Mouse (Mus musculus): Measurements from ENCODE around the gene Fgf11.

The Fgf11 gene

DNA sequence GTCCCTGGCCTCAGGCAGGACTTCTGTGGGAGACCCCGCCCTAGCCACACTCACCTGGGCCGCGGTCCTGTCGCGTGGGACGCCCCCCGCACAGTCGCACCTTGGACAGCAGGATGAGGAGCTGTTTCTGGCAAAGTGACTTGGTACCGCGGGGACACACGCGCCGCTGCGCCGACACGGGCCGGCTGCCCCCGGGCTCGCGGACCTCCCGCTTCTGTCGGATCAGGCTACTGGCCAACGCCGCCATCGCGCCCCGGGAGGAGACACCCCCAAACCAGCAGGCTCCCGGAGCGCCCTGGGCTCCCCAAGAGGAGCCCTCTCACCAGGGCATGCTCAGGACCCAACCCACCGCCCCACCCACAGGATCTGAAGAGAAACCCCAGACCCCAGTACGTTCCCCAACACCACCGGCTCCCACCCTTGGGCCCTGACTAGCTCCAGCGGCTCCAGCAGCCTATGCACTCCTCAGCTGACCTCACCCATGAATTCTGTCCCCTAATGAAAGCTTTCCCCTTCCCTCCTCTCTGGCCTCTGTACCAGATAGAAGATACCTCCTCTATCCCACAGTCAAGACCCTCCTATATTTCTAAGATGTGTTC, at the start of gene Fgf11:
Gene Fgf11 (minus strand): TSS at position 479 of the 599 bp plus-strand sequence.
- no peak for DNase-seq (ENCODE audit: low read depth, low spot score)

DNA sequence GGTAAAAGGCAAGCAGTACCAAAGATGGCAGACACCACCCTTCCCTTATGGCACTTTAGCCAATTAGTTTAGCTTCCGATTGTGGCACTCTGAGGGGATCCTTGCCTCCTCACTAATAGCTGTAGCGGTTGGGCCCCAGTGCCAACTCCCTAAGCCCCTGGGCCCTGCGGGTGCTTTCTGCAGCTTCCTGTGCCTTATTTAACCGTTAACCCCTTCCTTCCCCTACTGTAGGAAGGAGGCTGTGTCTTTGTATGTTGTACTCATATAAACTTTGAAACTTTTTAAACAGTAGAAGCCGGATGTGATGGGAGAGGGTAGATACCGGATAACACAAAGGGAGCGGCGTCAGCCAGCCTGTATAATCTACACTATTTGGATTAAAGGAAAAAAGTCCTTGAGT, 49.1 kb upstream of the Fgf11 start:
- DNase-seq (ENCODE audit: low read depth, low spot score) = no peak

DNA sequence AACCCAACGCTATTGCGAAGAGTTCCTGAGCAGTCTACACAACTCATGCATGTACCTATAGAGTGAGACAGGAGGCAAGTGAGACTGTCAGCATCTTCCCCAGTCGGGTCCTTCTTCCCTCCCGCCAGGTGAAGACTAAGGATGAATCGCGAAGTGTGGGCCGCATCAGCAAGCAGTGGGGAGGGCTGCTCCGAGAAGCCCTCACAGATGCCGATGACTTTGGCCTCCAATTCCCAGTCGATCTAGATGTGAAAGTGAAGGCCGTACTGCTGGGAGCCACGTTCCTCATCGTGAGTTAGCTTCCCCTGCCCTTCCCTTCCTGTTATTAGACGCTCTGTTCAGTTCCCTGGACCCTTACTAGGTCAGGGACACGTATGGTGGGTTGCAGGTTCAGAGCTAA, 48.2 kb upstream of the Fgf11 start:
- no peak for DNase-seq (ENCODE audit: low read depth, low spot score)

DNA sequence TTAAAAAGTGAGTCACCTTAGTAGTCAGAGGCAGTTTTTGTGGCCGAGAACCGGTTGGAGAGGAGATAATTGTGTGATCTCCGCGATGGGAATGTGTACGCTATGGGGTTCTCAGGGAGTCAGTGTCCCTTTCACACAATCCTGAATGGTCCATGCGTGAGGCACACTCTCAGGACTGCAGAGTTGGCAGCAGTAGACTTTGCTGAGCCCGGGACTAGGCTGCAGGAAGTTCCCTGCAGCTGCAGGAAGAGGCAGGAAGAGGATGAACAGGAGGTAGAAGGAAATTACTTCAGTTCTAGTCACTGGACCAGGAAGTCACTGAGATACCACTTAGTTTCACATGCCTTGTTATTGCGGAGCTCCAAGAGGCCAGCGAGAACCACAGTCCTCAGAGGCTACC, 47.5 kb upstream of the Fgf11 start:
- DNase-seq (ENCODE audit: low read depth, low spot score) = no peak

DNA sequence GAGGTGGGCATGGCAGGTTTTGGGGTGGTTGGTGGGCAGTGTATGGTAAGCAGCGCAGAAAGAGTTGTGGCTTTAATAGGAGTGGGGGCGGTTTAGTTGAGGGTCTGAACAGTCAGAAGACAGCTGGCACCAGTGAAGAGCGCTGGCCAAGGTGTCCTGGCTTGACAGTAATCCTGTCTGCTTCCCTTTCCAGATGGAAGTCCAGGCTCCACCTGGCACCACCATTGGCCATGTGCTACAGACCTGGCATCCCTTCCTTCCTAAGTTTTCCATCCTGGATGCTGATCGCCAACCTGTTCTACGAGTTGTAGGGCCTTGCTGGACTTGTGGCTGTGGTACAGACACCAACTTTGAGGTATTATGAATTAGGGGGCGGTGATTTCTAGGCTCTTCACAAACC, 46.4 kb upstream of the Fgf11 start:
- no peak for DNase-seq (ENCODE audit: low read depth, low spot score)

DNA sequence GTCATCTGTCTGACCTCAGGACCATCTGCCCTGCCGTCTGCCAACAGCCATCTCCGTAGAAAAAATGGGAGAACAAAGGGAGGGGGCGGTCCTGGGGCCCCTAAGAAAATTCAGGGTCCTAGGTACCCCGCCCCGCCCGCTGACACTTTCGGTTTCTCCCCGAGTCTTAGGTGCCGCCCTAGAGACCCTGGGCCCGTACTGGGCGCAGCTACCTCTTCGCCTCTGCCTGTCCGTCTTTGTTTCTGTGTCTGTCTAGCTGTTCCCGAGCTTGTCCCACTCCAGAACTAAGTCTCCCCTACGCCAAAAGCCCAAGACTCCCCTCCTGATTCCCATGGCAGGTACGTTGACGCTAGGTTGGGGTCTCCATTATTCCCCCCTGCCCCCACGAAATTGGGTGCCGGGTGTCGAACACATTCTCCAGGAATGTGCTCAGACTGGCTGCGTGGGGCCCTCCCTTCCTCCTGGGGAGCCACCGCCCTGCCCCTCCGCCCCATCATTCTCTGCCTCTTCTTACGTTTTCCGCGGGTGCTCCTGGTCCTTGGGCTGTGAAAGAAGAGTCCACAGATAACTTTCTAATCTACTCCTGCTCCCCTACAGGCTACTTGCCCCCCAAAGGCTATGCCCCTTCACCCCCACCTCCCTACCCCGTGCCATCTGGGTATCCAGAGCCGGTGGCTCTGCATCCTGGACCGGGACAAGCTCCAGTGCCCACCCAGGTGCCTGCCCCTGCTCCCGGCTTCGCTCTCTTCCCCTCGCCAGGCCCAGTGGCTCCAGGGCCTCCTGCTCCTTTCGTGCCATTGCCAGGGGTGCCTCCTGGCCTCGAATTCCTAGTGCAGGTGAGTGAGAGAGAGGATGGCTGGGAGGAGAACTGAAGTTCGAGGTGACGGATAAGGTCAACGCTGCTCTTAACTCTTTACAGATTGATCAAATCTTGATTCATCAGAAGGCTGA, 45.4 kb upstream of the Fgf11 start:
- no peak for DNase-seq (ENCODE audit: low read depth, low spot score)

DNA sequence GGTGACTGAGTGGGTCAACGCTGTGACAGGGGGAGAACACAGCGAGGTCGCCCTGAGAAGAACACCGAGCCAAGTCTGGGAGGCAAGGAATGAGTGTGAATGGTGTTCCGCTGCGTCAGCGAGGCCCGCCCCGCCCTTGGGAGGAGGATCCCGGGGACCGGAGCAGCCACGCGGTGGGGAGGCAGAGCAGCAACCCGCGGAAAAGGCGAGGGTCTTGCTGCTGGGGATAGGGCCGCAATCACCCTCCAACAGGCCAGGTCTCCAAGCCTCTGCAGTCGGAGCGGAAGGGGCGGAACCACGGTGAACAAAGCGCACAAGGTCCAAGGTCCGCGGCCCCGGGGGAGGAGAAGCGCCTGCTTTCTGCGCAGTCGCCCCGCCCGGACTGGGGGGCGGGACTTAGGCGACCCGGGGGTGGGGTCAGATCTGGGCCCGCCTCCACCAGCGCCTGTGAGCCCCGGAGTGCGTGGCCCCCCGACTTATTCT, 44.6 kb upstream of the Fgf11 start, which contains the start of gene Plscr3:
Gene Plscr3 (plus strand): TSS at position 179 of the 483 bp plus-strand sequence.
- peak; percentile 79 for DNase-seq (ENCODE audit: low read depth, low spot score)

DNA sequence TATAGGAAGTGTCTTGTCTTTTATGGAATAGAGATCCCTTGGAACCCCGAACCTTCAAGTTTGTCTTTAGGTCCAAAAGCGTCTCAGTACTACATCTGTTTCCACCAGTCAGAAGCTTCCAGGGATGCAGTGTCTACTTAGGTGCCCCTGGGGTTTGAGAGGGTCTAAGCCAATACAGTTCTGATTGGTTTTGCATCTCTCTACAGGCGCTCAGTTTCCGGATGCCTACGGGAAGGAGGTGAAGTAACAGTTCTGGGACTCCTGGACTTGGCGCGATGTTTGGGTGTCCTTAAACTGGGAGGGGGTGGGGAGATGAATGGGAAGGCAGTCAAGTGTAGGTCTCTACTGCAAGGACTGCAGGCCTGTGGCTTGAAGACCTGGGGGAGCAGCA, 37.1 kb upstream of the Fgf11 start:
- DNase-seq (ENCODE audit: low read depth, low spot score) = no peak

DNA sequence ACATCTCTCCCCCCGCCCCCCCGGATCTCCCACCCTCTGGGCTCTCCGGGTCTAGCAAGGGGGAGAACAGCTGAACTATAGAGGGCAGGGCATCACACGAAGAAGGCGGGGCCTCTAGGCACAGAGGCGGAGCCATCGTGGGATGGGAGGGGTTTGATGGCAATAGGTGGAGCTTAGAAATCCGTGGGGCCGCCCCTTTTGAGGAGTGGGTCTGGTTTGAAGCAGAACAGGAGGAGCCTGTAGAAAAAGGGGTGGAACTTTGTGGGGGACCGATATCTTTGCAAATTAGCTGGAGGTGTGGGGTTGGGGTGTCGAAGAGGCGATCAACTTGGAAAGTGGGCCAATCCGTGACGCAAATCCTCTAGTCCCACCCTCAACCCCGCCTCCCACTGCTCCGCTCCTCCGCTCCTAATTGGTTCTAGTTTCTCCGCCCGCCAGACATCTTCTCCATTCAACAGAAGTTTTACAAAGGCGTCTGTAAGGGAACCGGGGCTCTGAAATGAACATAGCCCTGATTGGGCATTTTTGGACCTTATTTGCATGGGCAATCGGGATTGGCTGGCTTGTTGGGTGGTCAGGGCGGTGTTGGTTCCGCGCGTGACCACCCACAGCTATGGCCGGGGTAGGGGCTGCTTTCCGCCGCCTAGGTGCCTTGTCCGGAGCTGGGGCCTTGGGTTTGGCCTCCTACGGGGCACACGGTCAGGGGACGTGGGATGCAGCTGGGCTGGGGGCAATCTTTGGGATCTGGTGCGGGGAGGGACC, 36.5 kb upstream of the Fgf11 start, which contains the start of gene Tmem256:
Gene Tmem256 (plus strand): TSS at position 563 of the 762 bp plus-strand sequence.
- DNase-seq (ENCODE audit: low read depth, low spot score) = peak; percentile 97

DNA sequence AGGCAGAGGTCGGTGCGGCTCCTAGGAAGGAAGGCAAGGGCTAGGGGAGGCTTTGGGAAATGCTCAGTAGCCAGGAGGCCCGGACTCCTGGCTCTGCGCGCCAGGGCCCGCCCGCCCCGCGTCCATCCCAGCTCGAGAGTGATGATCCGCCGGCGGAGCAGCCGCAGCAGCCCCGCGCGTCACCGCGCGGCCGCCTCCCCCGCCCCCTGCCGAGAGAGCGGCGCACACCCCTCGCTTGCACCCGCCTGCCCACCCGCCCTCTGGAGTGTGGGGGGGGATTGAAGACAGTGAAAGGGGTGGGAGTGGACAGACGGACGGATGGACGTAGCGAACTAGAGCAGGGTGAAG, 35.9 kb upstream of the Fgf11 start, which contains the start of gene Nlgn2:
Gene Nlgn2 (minus strand): TSS at position 181 of the 348 bp plus-strand sequence.
- DNase-seq (ENCODE audit: low read depth, low spot score) = no peak

DNA sequence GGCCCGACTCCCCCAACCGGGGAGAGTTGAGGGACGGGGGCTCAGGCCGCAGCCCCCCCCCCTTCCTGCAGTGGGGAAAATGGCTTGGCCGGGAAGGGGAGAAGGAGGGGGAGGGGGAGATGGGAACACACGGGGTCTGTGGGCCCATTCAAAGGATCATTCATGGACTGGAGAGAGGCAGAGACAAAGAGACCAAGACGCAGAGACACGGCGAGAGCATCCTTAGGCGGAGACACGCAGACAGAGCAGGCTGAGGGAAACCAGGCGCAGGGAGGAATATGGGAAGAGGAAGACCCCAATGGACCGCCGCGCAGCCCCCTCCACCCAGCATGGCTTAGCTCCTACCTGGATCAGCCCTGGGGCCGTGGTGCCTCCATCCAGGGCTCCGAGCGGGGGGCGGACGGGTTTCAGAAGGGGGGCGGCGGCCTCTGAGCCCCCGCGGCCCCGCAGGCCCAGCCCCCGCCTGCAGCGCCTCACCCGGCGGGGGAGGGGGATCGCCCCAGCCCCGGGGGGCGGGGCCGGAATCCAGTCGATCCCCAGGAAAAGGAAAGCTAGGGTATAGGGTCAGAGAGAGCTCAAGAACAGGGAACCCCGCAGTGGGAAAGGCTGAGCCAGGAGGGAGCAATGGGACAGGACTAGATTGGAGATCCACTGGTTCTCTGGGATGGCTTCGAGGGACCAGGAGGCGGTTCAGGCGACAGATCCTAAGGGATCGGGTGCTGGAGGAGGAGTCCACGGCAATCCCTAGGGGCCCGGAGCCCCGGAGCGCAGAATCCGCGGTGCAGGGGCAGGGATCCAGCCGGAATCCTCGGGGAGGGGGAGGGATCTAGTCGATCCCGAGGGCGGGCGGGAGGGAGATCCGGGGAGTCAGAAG, 35.3 kb upstream of the Fgf11 start:
- DNase-seq (ENCODE audit: low read depth, low spot score) = no peak

DNA sequence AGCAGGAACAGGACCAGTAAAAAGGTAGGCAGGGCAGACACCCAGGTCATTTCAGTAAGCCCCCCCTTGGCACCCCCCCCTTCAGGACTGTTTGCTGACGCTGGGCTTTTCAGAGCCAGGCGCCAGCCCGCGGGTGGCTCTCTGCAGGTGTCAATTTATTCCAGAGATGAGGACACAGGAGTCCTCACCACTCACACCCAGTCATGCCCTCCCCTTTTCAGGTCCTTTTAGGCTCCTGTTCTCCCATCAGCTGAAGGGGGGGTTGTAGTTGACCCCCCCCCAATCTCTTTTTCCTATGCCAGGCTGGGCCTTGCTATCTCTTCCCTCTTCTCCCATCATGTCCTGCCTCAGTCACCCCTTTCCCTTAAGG, 34.3 kb upstream of the Fgf11 start:
- DNase-seq (ENCODE audit: low read depth, low spot score) = no peak

DNA sequence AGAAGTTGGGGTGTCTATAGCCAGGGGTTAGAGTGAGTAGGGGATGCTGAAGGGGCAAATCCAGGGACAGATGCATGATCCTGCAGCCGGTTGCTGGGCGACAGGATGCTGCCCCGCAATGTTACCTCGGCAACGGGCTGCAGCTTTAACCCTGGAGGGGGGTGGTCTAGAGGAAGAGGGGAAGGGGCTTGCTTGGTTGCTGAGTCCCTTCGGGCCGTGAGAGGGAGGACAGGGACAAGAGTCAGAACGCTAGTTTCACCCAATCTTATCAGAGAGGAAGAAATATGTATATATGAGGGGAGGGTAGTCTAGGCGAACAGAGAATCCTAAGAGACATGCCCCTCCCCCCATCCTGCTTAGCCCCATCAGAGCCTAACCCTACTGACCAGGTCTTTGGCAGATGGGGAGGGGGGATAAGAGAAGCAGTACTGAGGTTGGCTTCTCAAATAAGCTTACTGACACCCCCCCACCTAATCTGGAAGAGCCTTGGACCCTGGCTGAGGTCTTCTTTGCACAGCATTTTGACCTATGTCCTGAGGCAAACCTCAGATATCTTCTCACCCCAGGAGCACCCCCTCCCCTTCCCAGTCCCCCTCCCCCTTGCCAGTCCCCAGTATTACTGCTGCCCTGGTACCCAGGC, 33.8 kb upstream of the Fgf11 start:
- DNase-seq (ENCODE audit: low read depth, low spot score) = no peak

DNA sequence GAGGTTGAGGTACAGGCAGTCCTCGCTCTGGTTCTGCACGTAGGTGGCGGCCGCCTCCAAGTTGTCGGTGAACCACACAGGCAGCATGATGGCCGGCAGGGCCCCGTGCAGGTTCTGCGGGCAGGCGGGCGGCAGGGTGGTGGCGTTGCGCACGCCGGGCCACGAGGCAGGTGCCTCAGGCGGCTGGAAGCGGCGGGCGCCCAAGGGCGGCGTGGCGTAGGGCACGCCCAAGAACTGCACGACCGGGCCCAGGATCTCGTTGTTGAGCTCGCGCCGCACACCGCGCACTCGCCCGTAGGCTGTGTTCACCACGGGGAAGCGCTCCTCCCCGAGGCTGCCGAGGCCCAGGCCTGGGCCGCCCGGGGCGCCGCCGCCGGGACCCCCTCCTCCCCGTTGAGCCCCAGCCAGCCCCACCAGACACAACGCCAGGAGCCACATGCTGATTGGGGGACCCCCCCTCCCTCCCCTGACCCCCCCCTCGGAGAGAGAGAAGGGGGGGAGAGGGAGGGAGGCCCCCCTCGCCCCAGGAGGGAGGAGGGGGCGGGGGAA, 32.4 kb upstream of the Fgf11 start:
- no peak for DNase-seq (ENCODE audit: low read depth, low spot score)

DNA sequence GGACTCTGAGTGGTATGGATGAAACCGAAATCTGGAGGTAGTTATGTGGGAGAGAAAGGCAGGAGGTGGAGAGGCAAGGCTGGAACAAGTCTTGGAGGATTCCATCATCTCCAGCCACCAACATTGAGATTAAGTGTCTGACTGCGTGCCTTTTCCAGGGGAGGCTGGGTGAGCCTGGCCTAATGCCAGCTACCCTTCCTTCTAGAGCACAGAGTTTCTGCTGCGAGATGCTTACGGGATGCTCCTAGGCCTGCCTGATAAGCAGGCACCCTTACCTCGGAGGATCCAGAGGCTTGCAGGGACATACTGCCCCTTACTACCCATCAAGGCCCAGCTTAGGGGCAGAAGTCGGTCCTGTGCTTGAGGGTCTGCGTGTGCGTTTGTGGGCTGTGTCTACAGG, 31.9 kb upstream of the Fgf11 start:
- no peak for DNase-seq (ENCODE audit: low read depth, low spot score)

DNA sequence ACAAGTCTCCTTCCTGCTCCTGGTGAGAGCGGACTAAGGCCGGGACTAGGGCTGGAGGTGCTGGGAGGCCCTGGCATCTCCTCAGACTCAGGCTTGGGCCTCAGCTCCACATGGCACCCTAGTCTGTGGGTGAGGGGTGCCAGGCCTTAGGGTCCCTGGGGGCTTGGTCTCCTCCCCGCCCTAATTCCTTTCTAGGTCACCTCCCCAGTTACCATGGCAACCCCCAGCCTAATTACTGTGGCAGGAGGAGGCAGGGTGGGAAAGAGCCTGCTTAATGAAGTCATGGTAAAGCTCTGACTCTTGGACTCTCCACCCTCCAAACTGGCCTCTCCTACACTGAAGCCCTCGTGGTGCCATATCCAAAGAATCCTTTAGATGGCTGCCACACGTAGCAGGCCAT, 27.2 kb upstream of the Fgf11 start:
- no peak for DNase-seq (ENCODE audit: low read depth, low spot score)

DNA sequence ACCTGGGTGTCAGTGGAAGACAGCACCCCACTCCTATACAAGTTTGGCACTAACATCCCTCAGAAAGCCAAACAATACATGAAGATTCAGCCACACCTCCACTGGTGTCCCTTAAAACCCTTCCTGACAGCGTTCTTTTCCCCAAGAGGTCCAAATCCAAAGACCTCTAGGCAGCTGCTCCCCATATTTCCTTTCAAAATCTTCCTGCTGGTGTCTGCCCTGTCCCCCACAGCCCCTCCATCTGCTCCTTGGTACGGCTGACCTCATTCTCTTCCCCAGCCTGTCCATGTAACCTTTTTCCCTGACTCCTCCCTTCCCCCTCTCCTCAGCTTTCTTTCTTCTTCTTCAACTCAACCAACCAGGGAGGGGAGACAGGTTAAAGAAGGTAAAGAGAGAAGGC, 21.8 kb upstream of the Fgf11 start:
- DNase-seq (ENCODE audit: low read depth, low spot score) = no peak

DNA sequence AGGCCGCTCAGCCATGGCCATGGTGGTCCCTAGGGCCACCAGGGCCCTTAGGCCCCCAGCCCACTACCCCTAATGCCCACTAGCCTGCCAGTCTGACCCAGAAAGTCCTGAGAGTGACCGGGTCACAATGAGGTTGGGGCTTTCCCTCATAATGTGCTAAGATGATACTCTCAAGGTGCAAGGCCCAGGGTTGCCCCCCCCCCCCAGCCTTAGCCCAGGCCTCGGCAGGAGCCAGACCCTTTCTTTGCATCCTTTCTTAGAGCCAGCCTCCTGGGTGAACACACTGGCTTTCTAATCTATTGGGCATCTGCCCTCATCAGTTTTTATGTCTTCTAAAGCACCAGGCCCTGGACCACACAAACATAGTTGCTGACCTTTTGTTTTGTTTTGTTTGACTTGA, 20.4 kb upstream of the Fgf11 start, which contains the start of gene Spem1:
Gene Spem1 (minus strand): TSS at position 101 of the 400 bp plus-strand sequence.
- no peak for DNase-seq (ENCODE audit: low read depth, low spot score)

DNA sequence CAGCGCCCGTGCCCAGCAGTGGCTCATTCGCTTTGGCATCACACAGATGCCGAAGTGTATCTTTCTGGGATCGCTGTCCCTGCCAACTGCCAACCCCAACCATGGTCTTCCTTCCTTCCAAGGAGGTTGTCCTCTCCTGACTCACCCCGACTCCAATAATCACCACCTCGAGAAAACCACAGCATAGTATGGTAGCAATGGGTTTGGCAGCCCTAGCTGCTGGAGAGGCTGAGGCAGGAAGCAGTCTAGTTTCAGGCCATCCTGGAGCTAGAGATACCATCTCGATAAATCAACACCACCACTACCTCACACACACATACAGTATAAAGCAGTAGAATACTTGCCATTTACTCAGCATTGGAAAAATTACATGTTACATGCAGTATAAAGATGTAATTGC, 17.2 kb upstream of the Fgf11 start:
- no peak for DNase-seq (ENCODE audit: low read depth, low spot score)

DNA sequence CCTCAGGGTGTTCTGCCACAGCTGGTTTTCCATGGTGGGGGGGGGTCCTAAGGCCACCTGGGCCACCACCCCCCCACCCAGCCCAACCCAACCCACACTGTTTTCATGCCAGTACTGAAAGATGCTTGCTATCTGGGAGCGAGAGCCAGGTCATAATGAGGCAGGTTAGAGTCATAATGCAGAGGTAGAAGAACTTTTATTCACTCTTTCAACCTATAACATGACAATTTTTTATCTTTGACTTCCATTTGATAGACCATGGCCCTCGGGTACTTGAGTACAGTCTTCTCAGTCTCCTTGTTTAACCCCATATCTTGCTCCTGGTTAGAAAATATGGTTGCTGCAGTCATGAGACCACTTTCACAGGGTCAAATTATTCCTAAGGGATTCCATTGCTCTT, 16.7 kb upstream of the Fgf11 start, which contains the start of gene Spem2:
Gene Spem2 (minus strand): TSS at position 101 of the 400 bp plus-strand sequence.
- DNase-seq (ENCODE audit: low read depth, low spot score) = no peak
